ENCODE assay signal across 19 mouse cellular contexts in genomic region chr4:120011788-120012187, GRCm38 (mm10). TPM values are rescaled to one million over a fixed set of nuclear protein-coding genes. Genes with fewer than 3 reads are reported as not detected.
DNase-seq lines count a peak whose midpoint lies in the region; ATAC-seq and TF ChIP-seq lines count a peak whose summit lies in the region.
"Had no signal": no experiment of that assay in that cellular context is flagged by ENCODE, and none has a peak within 500 bp of the region (broad histone marks: within the 10 kb centered on the region; RNA-seq: fewer than 3 reads in every experiment).

No protein-coding gene starts in this region.

- H3K9ac ChIP-seq in CH12.LX (ENCODE audit: insufficient read depth, low read depth) = no peak overlapping the region
- H3K9ac ChIP-seq in hindbrain, embryonic 11.5 days (ENCODE audit: low read depth, low read length) = no peak overlapping the region
- H3K9ac ChIP-seq: forebrain, embryonic 12.5 days; heart, embryonic 15.5 days had no signal

- in situ Hi-C loops in CH12.LX (cut with MboI; ENCODE audit: low pct_ligation_motif_present, low pct_unique_long_range_greater_than_20kb, low sequenced_read_pairs) = no loop called here

- TF ChIP-seq POLR2A in CH12.LX (IDR thresholded peaks at IDR 0.05; ENCODE audit: low read depth, low read length) = peak; percentile 59

- no peak; the same call in 1 of the 2 replicates for TF ChIP-seq RAD21 in CH12.LX (IDR thresholded peaks at IDR 0.05; ENCODE audit: low read depth, low read length)

- no peaks in the 10 kb centered on the region for H3K9me3 ChIP-seq in CH12.LX (replicated peaks; ENCODE audit: low read length)
- H3K9me3 ChIP-seq in megakaryocyte, embryonic 14.5 days = no peaks in the 10 kb centered on the region
- no peaks in the 10 kb centered on the region for H3K9me3 ChIP-seq in hindbrain, embryonic 11.5 days (ENCODE audit: control insufficient read depth, low read length)
- H3K9me3 ChIP-seq: forebrain, embryonic 12.5 days; heart, embryonic 15.5 days had no signal

- intact Hi-C loops in heart, postnatal 36 days (cut with DNase I) = loop anchor here (5.0 kb wide), 1 partner anchor 81 kb away; no protein-coding TSS in a partner anchor

- no peak for TF ChIP-seq EP300 in CH12.LX (IDR thresholded peaks at IDR 0.05; ENCODE audit: low read length)

- TF ChIP-seq CTCF in CH12.LX (conservative IDR thresholded peaks at IDR 0.05 in 1 of 2, IDR thresholded peaks at IDR 0.05 in 1 of 2; ENCODE audit: low read depth in 2 of 2, low read length in 2 of 2) = no peak

- ATAC-seq in hematopoietic stem cell, adult 5-6 weeks (replicated peaks in 1 of 2; ENCODE audit: insufficient read depth in 1 of 2, low FRiP score in 2 of 2, low TSS enrichment in 1 of 2, low read depth in 1 of 2, poor library complexity in 2 of 2, severe bottlenecking in 2 of 2) = peak; percentile 61 to 85
- no peak for ATAC-seq in hindbrain, embryonic 11.5 days (ENCODE audit: low FRiP score)
- ATAC-seq: intestine, postnatal 0 days had no signal

- no peaks in the 10 kb centered on the region for H3K79me2 ChIP-seq in CH12.LX (replicated peaks; ENCODE audit: control insufficient read depth, extremely low read depth, insufficient read depth, poor library complexity, severe bottlenecking)

- no peaks in the 10 kb centered on the region for H3K27me3 ChIP-seq in CH12.LX (replicated peaks)
- H3K27me3 ChIP-seq in megakaryocyte, embryonic 14.5 days (replicated peaks) = peaks cover 85% of the 10 kb centered on the region
- no peaks in the 10 kb centered on the region for H3K27me3 ChIP-seq in hindbrain, embryonic 11.5 days (ENCODE audit: control insufficient read depth, insufficient read depth, low read length)
- H3K27me3 ChIP-seq: forebrain, embryonic 12.5 days; heart, embryonic 15.5 days had no signal

- WGBS in hindbrain, embryonic 11.5 days = 66% methylated on average over 10 of the region's 10 CpGs

- no peak overlapping the region for H3K4me2 ChIP-seq in CH12.LX (ENCODE audit: insufficient read depth, low read depth, poor library complexity, severe bottlenecking)
- H3K4me2 ChIP-seq in hindbrain, embryonic 11.5 days (replicated peaks; ENCODE audit: low read depth, low read length) = no peak overlapping the region
- H3K4me2 ChIP-seq: forebrain, embryonic 12.5 days; heart, embryonic 15.5 days; liver, embryonic 11.5 days had no signal

- H3K36me3 ChIP-seq in CH12.LX (replicated peaks in 1 of 2; ENCODE audit: control insufficient read depth in 1 of 2, insufficient read depth in 1 of 2, low read length in 1 of 2) = no peaks in the 10 kb centered on the region
- H3K36me3 ChIP-seq in megakaryocyte, embryonic 14.5 days (replicated peaks; ENCODE audit: low read length) = no peaks in the 10 kb centered on the region
- H3K36me3 ChIP-seq in hindbrain, embryonic 11.5 days (ENCODE audit: control insufficient read depth, insufficient read depth, low read length) = no peaks in the 10 kb centered on the region
- H3K36me3 ChIP-seq: forebrain, embryonic 12.5 days; heart, embryonic 15.5 days had no signal

- peak overlapping the region; percentile 12; the same call in 1 of the 2 replicates for H3K27ac ChIP-seq in CH12.LX (ENCODE audit: insufficient read depth, low read depth)
- no peak overlapping the region for H3K27ac ChIP-seq in hindbrain, embryonic 11.5 days (ENCODE audit: low read depth, low read length)
- H3K27ac ChIP-seq: forebrain, embryonic 12.5 days; heart, embryonic 15.5 days; left cerebral cortex, adult 2 months had no signal

- H3K4me1 ChIP-seq in CH12.LX (ENCODE audit: control insufficient read depth in 1 of 2, insufficient read depth in 2 of 2) = peaks cover 42 to 92% of the 10 kb centered on the region in 2 experiments
- peaks cover 57% of the 10 kb centered on the region for H3K4me1 ChIP-seq in megakaryocyte, embryonic 14.5 days
- H3K4me1 ChIP-seq in hindbrain, embryonic 11.5 days (replicated peaks; ENCODE audit: control insufficient read depth, insufficient read depth, low read length) = no peaks in the 10 kb centered on the region
- H3K4me1 ChIP-seq: forebrain, embryonic 12.5 days had no signal

- H3K4me3 ChIP-seq in CH12.LX (replicated peaks in 1 of 3; ENCODE audit: low read depth in 2 of 3, low read length in 2 of 3, poor library complexity in 1 of 3) = peak overlapping the region in 1 of 3 experiments; percentile 3
- H3K4me3 ChIP-seq in megakaryocyte, embryonic 14.5 days (replicated peaks) = peak overlapping the region; percentile 25
- H3K4me3 ChIP-seq in hindbrain, embryonic 11.5 days (ENCODE audit: low read depth, low read length) = no peak overlapping the region
- H3K4me3 ChIP-seq: forebrain, embryonic 12.5 days; heart, embryonic 15.5 days; left cerebral cortex, adult 2 months had no signal

- dilution Hi-C loops in CH12.LX (cut with MboI; ENCODE audit: extremely low pct_ligation_motif_present, extremely low pct_unique_long_range_greater_than_20kb, low sequenced_read_pairs) = no loop called here

- DNase-seq in heart, adult 8-10 months (ENCODE audit: low spot score) = peak; percentile 4
- DNase-seq in heart, postnatal 36 days = no peak
- DNase-seq in CH12.LX (ENCODE audit: extremely low read depth) = peak; percentile 71
- no peak for DNase-seq in hindbrain, embryonic 11.5 days (ENCODE audit: low spot score)
- no peak for DNase-seq in frontal cortex, postnatal 10 days (ENCODE audit: low spot score in 2 of 2)
- no peak for DNase-seq in thymus, postnatal 4 days
- DNase-seq: cerebellum, adult 11-12 months; lung, postnatal 36 days; thymus, adult 2 months had no signal

TF ChIP-seq in CH12.LX, 34 proteins besides CTCF, POLR2A, EP300 and RAD21:
- no peak for TF ChIP-seq CHD1 (IDR thresholded peaks at IDR 0.05; ENCODE audit: low read depth, low read length)
- TF ChIP-seq USF1 (IDR thresholded peaks at IDR 0.05; ENCODE audit: low read depth, low read length) = peak; percentile 86
- TF ChIP-seq ZMIZ1 (IDR thresholded peaks at IDR 0.05; ENCODE audit: low read depth, low read length) = no peak
- no peak for TF ChIP-seq KAT2A (IDR thresholded peaks at IDR 0.05; ENCODE audit: insufficient replicate concordance, low read length)
- TF ChIP-seq TBP (conservative IDR thresholded peaks at IDR 0.05; ENCODE audit: low read depth, low read length) = no peak
- peak; percentile 62 for TF ChIP-seq USF2 (conservative IDR thresholded peaks at IDR 0.05; ENCODE audit: low read depth, low read length)
- TF ChIP-seq ETS1 (conservative IDR thresholded peaks at IDR 0.05; ENCODE audit: low read depth, low read length) = peak; percentile 79
- peak; percentile 58 for TF ChIP-seq ELF1 (IDR thresholded peaks at IDR 0.05; ENCODE audit: low read depth, low read length)
- TF ChIP-seq BHLHE40 (IDR thresholded peaks at IDR 0.05; ENCODE audit: low read depth, low read length) = peak; percentile 56
- peak; percentile 15; the same call in 1 of the 2 replicates for TF ChIP-seq HCFC1 (IDR thresholded peaks at IDR 0.05; ENCODE audit: low read depth, low read length)
- TF ChIP-seq TCF12 (IDR thresholded peaks at IDR 0.05; ENCODE audit: low read depth, low read length) = peak; percentile 73
- 0 out of 2 replicates have a peak, but pooled peaks have one; percentile 35 for TF ChIP-seq MEF2A (IDR thresholded peaks at IDR 0.05; ENCODE audit: borderline replicate concordance, low read depth, low read length)
- TF ChIP-seq JUND (conservative IDR thresholded peaks at IDR 0.05; ENCODE audit: low read depth, low read length) = no peak
- peak; percentile 93 for TF ChIP-seq MAX (IDR thresholded peaks at IDR 0.05; ENCODE audit: low read length)
- 0 out of 2 replicates have a peak, but pooled peaks have one; percentile 23 for TF ChIP-seq MYC (IDR thresholded peaks at IDR 0.05; ENCODE audit: low read depth, low read length)

RNA-seq across cellular contexts. Expression of gene AL607142.1, which starts 53.0 kb away (rescaled TPM):
- not detected for total RNA-seq in heart, adult 8-10 months (2022)
- not detected for total RNA-seq in heart, postnatal 36 days (2021)
- not detected in 2 replicates for total RNA-seq in CH12.LX (2012; rRNA removed)
- total RNA-seq in CH12.LX (2014; rRNA removed) = not detected in 2 replicates
- 22.0 TPM in 1 of 2 replicates, not detected in the other for polyA plus RNA-seq in CH12.LX (2012; ENCODE audit: insufficient read length, low read depth)
- total RNA-seq in hematopoietic stem cell, adult 5-6 weeks (2017) = not detected in 2 replicates
- polyA plus RNA-seq in megakaryocyte, embryonic 14.5 days (2012; ENCODE audit: insufficient read depth, low replicate concordance) = not detected in 2 replicates
- not detected in 2 replicates for polyA plus RNA-seq in hindbrain, embryonic 11.5 days (2014; fragmentation: Nextera tagmentation; extraction: Ambion mirVana)
- total RNA-seq: gastrocnemius, adult 8-10 months; left cerebral cortex, adult 2 months had no signal
- polyA plus RNA-seq: C2C12; forebrain, embryonic 12.5 days; heart, embryonic 15.5 days; intestine, postnatal 0 days; liver, embryonic 11.5 days; small intestine, adult 2 months; thymus, adult 2 months had no signal

Comparison
In these comparisons a context has a peak if more than half of its experiments do, and no peak if none do; other contexts are left out.
1. DNase-seq: peak in heart, adult 8-10 months (single experiment) and CH12.LX (single experiment); none in heart, postnatal 36 days (0 of 2), hindbrain, embryonic 11.5 days (single experiment), frontal cortex, postnatal 10 days (0 of 2) and thymus, postnatal 4 days (single experiment).